Mouse (Mus musculus) activated CD4-positive, CD25-positive, alpha-beta regulatory T cell, adult 9 weeks (primary cell): ENCODE data around the gene Npc2. TPM values are rescaled to one million over a fixed set of nuclear protein-coding genes. Genes with fewer than 3 reads are reported as not detected.

ENCODE experiments used
- polyA plus RNA-seq: library from polyadenylated mRNA; unstranded; fragments of 100-300 nt; shearing (Covaris generic); gene quantifications from one replicate; pipeline ENCODE4 v1.2.1, GENCODE M21; 2017

Gene Npc2
- polyA plus RNA-seq = 109 TPM

DNA sequence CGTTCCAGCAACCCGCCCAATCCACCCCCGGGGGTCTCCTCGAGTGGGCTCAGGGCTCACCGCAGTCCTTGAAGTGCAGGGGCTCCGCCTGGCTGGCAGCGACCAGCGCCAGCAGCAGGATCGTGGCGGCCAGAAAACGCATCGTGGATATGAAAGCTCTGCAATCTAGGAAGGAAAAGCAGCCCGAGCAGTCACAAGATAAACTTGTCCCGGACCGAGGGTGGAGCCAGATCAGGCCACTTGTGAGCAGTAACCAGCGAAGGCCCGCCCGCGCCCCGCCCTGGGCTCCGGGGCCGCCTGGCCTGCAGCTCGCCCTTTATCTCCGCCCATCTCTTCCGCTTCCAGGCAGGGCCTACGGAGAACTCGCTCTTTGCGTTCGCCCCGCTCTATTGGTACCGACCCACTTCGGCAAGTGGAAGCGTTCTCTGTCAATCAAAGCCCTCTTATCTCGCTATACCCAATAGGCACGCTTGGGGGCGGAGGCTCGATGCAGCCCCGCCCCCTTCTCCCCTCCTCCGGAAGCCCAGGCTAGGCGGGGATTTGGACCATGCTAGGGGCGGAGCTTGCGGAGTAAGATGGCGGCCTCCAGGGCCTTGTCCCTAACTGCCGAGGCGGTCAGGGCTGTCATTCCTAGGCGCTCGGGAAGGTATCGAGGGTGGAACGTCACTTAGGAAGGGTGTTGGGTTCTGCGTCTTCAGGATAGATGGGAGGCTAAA, at the start of gene Npc2, which contains the start of gene Isca2:
Npc2 (minus strand) TSS at position 427 of the 716 bp plus-strand sequence.
Isca2 (plus strand) TSS at position 526 of the 716 bp plus-strand sequence.

Other genes starting within 250 kb of the Npc2 start
- not detected for gene Vsx2, start 203.4 kb downstream of the Npc2 start, polyA plus RNA-seq
- 26.2 TPM for gene Abcd4, start 155.7 kb downstream of the Npc2 start, polyA plus RNA-seq
- not detected for gene Vrtn, start 132.1 kb downstream of the Npc2 start, polyA plus RNA-seq
- gene Syndig1l, start 74.3 kb downstream of the Npc2 start, polyA plus RNA-seq = not detected
- gene Isca2, start 99 bp upstream of the Npc2 start, polyA plus RNA-seq = 105 TPM
- 0.09 TPM for gene Ltbp2, start 103.4 kb upstream of the Npc2 start, polyA plus RNA-seq
- gene Fcf1, start 197.7 kb upstream of the Npc2 start, polyA plus RNA-seq = 139 TPM
- gene Arel1, start 197.7 kb upstream of the Npc2 start, polyA plus RNA-seq = 62.1 TPM
- 25.9 TPM for gene Ylpm1, start 223.2 kb upstream of the Npc2 start, polyA plus RNA-seq